Mouse (Mus musculus) midbrain, embryonic 11.5 days (tissue): ENCODE results near the gene Capn5. TPM values are rescaled to one million over a fixed set of nuclear protein-coding genes. Genes with fewer than 3 reads are reported as not detected.

Experiments
- ATAC-seq: fragments of 200-750 bp; cut with Nextera tagmentation; 2 replicates; pipeline ENCODE4 v1.8.0; 2017; ENCODE audit warnings: moderate TSS enrichment, moderate library complexity; ENCODE audit not compliant: low FRiP score
- DNase-seq: peaks from one replicate; pipeline ENCODE4 v3.0.0; 2015; ENCODE audit warnings: low spot score; ENCODE audit errors: missing footprints
- H3K27ac ChIP-seq: fragments of 300-500 bp; sonication (generic); 2 replicates; pipeline ENCODE4 v1.5.1; 2014; ENCODE audit warnings: low read depth, low read length
- H3K27me3 ChIP-seq: fragments of 300-500 bp; sonication (generic); 2 replicates; pipeline ENCODE4 v1.6.1; 2014; ENCODE audit warnings: mild to moderate bottlenecking, low read length, moderate library complexity, mixed read lengths; ENCODE audit not compliant: control insufficient read depth, insufficient read depth
- H3K36me3 ChIP-seq: fragments of 300-500 bp; sonication (generic); 2 replicates; pipeline ENCODE4 v1.6.1; 2014; ENCODE audit warnings: mild to moderate bottlenecking, low read length, moderate library complexity, mixed read lengths; ENCODE audit not compliant: control insufficient read depth, insufficient read depth
- H3K4me1 ChIP-seq: fragments of 300-500 bp; sonication (generic); 2 replicates; pipeline ENCODE4 v1.6.1; 2014; ENCODE audit warnings: low read length; ENCODE audit not compliant: control insufficient read depth, insufficient read depth
- H3K4me2 ChIP-seq: fragments of 300-500 bp; sonication (generic); 2 replicates; pipeline ENCODE4 v1.6.1; 2014; ENCODE audit warnings: mild to moderate bottlenecking, moderate library complexity
- H3K4me3 ChIP-seq: fragments of 300-500 bp; sonication (generic); 2 replicates; pipeline ENCODE4 v1.5.1; 2014; ENCODE audit warnings: low read depth, low read length
- H3K9ac ChIP-seq: fragments of 300-500 bp; sonication (generic); 2 replicates; pipeline ENCODE4 v1.6.1; 2014; ENCODE audit warnings: low read length
- H3K9me3 ChIP-seq: fragments of 300-500 bp; sonication (generic); 2 replicates; pipeline ENCODE4 v1.6.1; 2016; ENCODE audit warnings: low read length; ENCODE audit not compliant: control insufficient read depth
- WGBS: fragments of 180-500 bp; shearing (Covaris S2); extraction: QIAGEN DNeasy Blood & Tissue Kit; methylation state at CpG from one replicate; pipeline ENCODE4 v1.1.7; 2014; 5-methylcytosine and 5-hydroxymethylcytosine counted together
- polyA plus RNA-seq: library from polyadenylated mRNA; unstranded; fragments of >200 nt; fragmentation: Nextera tagmentation; extraction: Ambion mirVana; gene quantifications from 2 replicates; pipeline ENCODE4 v1.2.1, GENCODE M21; 2014

The Capn5 gene
- polyA plus RNA-seq: 3.5 and 3.7 TPM in 2 replicates

- H3K4me2 ChIP-seq: peak within 1 kb of the TSS; percentile 62
- DNase-seq (peak; percentile 97), ATAC-seq (peak; percentile 90)
- no peaks in the 10 kb centered on the region for H3K36me3 ChIP-seq
- peak within 1 kb of the TSS; percentile 73 for H3K4me3 ChIP-seq
- no peak within 1 kb of the TSS for H3K27ac ChIP-seq
- peak within 1 kb of the TSS; percentile 68 for H3K9ac ChIP-seq
- no peaks in the 10 kb centered on the region; the same call in 1 of the 2 replicates for H3K27me3 ChIP-seq
- 3% methylated on average over 36 of the region's 44 CpGs for WGBS
- peaks cover 4% of the 10 kb centered on the region for H3K4me1 ChIP-seq
- H3K9me3 ChIP-seq: no peaks in the 10 kb centered on the region
These were observed at the start of gene Capn5 for GRCm38 (mm10) chr7:98177929-98178559. Capn5 (minus strand) TSS chr7:98178274.

- Histone ChIP-seq H3K9me3 (no peaks in the 10 kb centered on the region), H3K4me3 (no peak overlapping the region), H3K27ac (no peak overlapping the region), H3K9ac (no peak overlapping the region), H3K36me3 (no peaks in the 10 kb centered on the region), H3K4me2 (no peak overlapping the region), H3K4me1 (no peaks in the 10 kb centered on the region), H3K27me3 (no peaks in the 10 kb centered on the region)
- 92% methylated on average over 4 of the region's 4 CpGs for WGBS
- no peak for ATAC-seq
- DNase-seq: no peak
These were observed 45.7 kb upstream of the Capn5 start for GRCm38 (mm10) chr7:98223796-98224195.

- H3K27me3 ChIP-seq: no peaks in the 10 kb centered on the region
These were observed 38.6 kb upstream of the Capn5 start for GRCm38 (mm10) chr7:98216713-98217112.

GRCm38 (mm10) chr7:98202946-98203345 is 24.9 kb upstream of the Capn5 start:
- H3K4me1 ChIP-seq: no peaks in the 10 kb centered on the region
- H3K36me3 ChIP-seq: no peaks in the 10 kb centered on the region
- H3K4me2 ChIP-seq: no peak overlapping the region
- no peak overlapping the region for H3K4me3 ChIP-seq
- no peak overlapping the region for H3K9ac ChIP-seq
- no peaks in the 10 kb centered on the region for H3K9me3 ChIP-seq
- H3K27me3 ChIP-seq: no peaks in the 10 kb centered on the region
- ATAC-seq: no peak
- no peak overlapping the region for H3K27ac ChIP-seq
- DNase-seq: peak; percentile 79
- 76% methylated on average over 4 of the region's 4 CpGs for WGBS

More at GRCm38 (mm10) chr7:98216713-98217112, 38.6 kb upstream of the Capn5 start:
- H3K27ac ChIP-seq: no peak overlapping the region
- H3K4me3 ChIP-seq: no peak overlapping the region
- DNase-seq: peak; percentile 21
- no peak overlapping the region for H3K9ac ChIP-seq
- no peak for ATAC-seq
- no peak overlapping the region for H3K4me2 ChIP-seq
- H3K36me3 ChIP-seq: no peaks in the 10 kb centered on the region
- no peaks in the 10 kb centered on the region for H3K4me1 ChIP-seq
- H3K9me3 ChIP-seq: no peaks in the 10 kb centered on the region

- no peak overlapping the region for H3K9ac ChIP-seq
- no peaks in the 10 kb centered on the region for H3K9me3 ChIP-seq
- H3K27me3 ChIP-seq: peaks cover under 1% of the 10 kb centered on the region; the same call in 1 of the 2 replicates
- no peak overlapping the region for H3K4me2 ChIP-seq
- no peaks in the 10 kb centered on the region for H3K4me1 ChIP-seq
- ATAC-seq (no peak), DNase-seq (peak; percentile 57)
- WGBS: 82% methylated on average over 5 of the region's 5 CpGs
- no peaks in the 10 kb centered on the region for H3K36me3 ChIP-seq
- H3K27ac ChIP-seq: no peak overlapping the region
- H3K4me3 ChIP-seq: no peak overlapping the region
These were observed 23.5 kb upstream of the Capn5 start for GRCm38 (mm10) chr7:98201493-98202028.

GRCm38 (mm10) chr7:98200396-98200795 is 22.3 kb upstream of the Capn5 start:
- no peaks in the 10 kb centered on the region for H3K9me3 ChIP-seq
- peaks cover 11% of the 10 kb centered on the region for H3K27me3 ChIP-seq
- no peaks in the 10 kb centered on the region for H3K4me1 ChIP-seq
- no peak for ATAC-seq
- H3K27ac ChIP-seq: no peak overlapping the region
- no peaks in the 10 kb centered on the region for H3K36me3 ChIP-seq
- H3K4me2 ChIP-seq: no peak overlapping the region
- H3K9ac ChIP-seq: no peak overlapping the region
- H3K4me3 ChIP-seq: no peak overlapping the region
- WGBS: 92% methylated on average over 3 of the region's 3 CpGs
- DNase-seq: peak; percentile 1

- Histone ChIP-seq H3K4me3 (no peak within 1 kb of the TSS), H3K36me3 (no peaks in the 10 kb centered on the region), H3K9ac (no peak within 1 kb of the TSS), H3K27me3 (peaks cover 22% of the 10 kb centered on the region), H3K4me2 (no peak within 1 kb of the TSS), H3K9me3 (no peaks in the 10 kb centered on the region), H3K27ac (no peak within 1 kb of the TSS), H3K4me1 (no peaks in the 10 kb centered on the region; the same call in 1 of the 2 replicates)
- 89% methylated on average over 4 of the region's 4 CpGs for WGBS
- DNase-seq (no peak), ATAC-seq (no peak)
These were observed 21.3 kb upstream of the Capn5 start, which contains the start of gene B3gnt6 for GRCm38 (mm10) chr7:98199381-98199780. B3gnt6 (minus strand) TSS chr7:98199481.

- H3K27ac ChIP-seq: no peak overlapping the region
- H3K36me3 ChIP-seq: no peaks in the 10 kb centered on the region
- peak; percentile 84 for DNase-seq
- ATAC-seq: no peak
- H3K4me1 ChIP-seq: peaks cover 7% of the 10 kb centered on the region
- H3K27me3 ChIP-seq: peaks cover 53% of the 10 kb centered on the region
- 37% methylated on average over 10 of the region's 10 CpGs for WGBS
- no peak overlapping the region for H3K4me3 ChIP-seq
- H3K9me3 ChIP-seq: no peaks in the 10 kb centered on the region
- no peak overlapping the region for H3K9ac ChIP-seq
- H3K4me2 ChIP-seq: no peak overlapping the region
These were observed 17.2 kb upstream of the Capn5 start for GRCm38 (mm10) chr7:98195151-98195801.
